Mouse (Mus musculus) forebrain, postnatal 0 days (tissue): ENCODE data around the gene Cryge. TPM values are rescaled to one million over a fixed set of nuclear protein-coding genes. Genes with fewer than 3 reads are reported as not detected.

Experiments used
- ATAC-seq: fragments of 200-750 bp; cut with Nextera tagmentation; 2 replicates; pipeline ENCODE4 v1.8.0; 2017; ENCODE audit warnings: mild to moderate bottlenecking, moderate library complexity
- DNase-seq: peaks from one replicate; pipeline ENCODE4 v3.0.0-alpha.2; 2015
- H3K27ac ChIP-seq: fragments of 300-500 bp; sonication (generic); 2 replicates; pipeline ENCODE4 v1.5.1; 2014; ENCODE audit warnings: low read depth, mild to moderate bottlenecking, antibody characterized with exemption, low read length, moderate library complexity, mixed read lengths
- H3K27me3 ChIP-seq: fragments of 300-500 bp; sonication (generic); 2 replicates; pipeline ENCODE4 v1.6.1; 2014; ENCODE audit warnings: mild to moderate bottlenecking, low read length, mixed read lengths; ENCODE audit not compliant: insufficient read depth
- H3K36me3 ChIP-seq: fragments of 300-500 bp; sonication (generic); 2 replicates; pipeline ENCODE4 v1.6.1; 2014; ENCODE audit warnings: mild to moderate bottlenecking, moderate library complexity; ENCODE audit not compliant: insufficient read depth
- H3K4me1 ChIP-seq: fragments of 300-500 bp; sonication (generic); 2 replicates; pipeline ENCODE4 v1.6.1; 2014; ENCODE audit warnings: antibody characterized with exemption; ENCODE audit not compliant: insufficient read depth
- H3K4me2 ChIP-seq: fragments of 300-500 bp; sonication (generic); 2 replicates; pipeline ENCODE4 v1.6.1; 2014; ENCODE audit warnings: low read depth, mild to moderate bottlenecking, moderate library complexity
- H3K4me3 ChIP-seq: fragments of 300-500 bp; sonication (generic); 2 replicates; pipeline ENCODE4 v1.5.1; 2014; ENCODE audit warnings: low read depth, low read length, mixed read lengths
- H3K9ac ChIP-seq: fragments of 300-500 bp; sonication (generic); 2 replicates; pipeline ENCODE4 v1.6.1; 2014; ENCODE audit warnings: mild to moderate bottlenecking
- H3K9me3 ChIP-seq: fragments of 300-500 bp; sonication (generic); 2 replicates; pipeline ENCODE4 v1.6.1; 2016; ENCODE audit warnings: low read length
- CTCF ChIP-seq: sonication (generic); IDR thresholded peaks from 2 replicates; pipeline ENCODE4 v1.5.1; 2016; ENCODE audit warnings: antibody characterized with exemption, control low read depth, low read depth
- WGBS: fragments of 180-500 bp; shearing (Covaris S2); extraction: QIAGEN DNeasy Blood & Tissue Kit; methylation state at CpG from one replicate; pipeline ENCODE4 v1.1.7; 2014; 5-methylcytosine and 5-hydroxymethylcytosine counted together
- polyA plus RNA-seq: library from polyadenylated mRNA; unstranded; fragments of >200 nt; fragmentation: Nextera tagmentation; extraction: Ambion mirVana; gene quantifications from 2 replicates; pipeline ENCODE4 v1.2.1, GENCODE M21; 2015
- total RNA-seq: library from RNA; depleted of rRNA; stranded (reverse); fragments of >200 nt; gene quantifications from 2 replicates; pipeline ENCODE4 v1.2.3, GENCODE M21; 2014

Gene Cryge
- total and polyA plus RNA-seq, 2 experiments from 2014 or later = not detected

DNA sequence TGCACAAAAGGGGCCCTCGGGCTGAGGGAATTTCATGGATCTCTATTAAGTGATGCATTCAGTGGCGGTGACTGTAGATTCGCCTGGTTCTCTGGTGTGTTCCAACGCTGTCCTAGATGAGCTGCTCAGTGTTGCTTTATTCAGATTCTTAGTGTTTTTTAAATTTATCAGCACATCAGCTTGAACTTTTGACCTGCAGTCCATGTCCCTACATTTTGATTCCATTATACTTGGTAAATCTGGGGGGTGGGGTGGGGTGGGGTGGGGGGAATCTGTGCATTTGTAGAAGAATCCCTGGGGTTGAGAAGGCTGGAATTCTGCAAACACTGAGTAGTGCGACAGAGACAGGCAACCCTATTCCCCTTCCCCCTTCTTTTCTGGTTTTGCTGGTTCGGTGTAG is 22.6 kb upstream of the Cryge start, which contains the start of gene Crygc:
Gene Crygc (minus strand): TSS at position 101 of the 400 bp plus-strand sequence.
- 58% methylated on average over 6 of the region's 6 CpGs for WGBS
- TF ChIP-seq CTCF = no peak

DNA sequence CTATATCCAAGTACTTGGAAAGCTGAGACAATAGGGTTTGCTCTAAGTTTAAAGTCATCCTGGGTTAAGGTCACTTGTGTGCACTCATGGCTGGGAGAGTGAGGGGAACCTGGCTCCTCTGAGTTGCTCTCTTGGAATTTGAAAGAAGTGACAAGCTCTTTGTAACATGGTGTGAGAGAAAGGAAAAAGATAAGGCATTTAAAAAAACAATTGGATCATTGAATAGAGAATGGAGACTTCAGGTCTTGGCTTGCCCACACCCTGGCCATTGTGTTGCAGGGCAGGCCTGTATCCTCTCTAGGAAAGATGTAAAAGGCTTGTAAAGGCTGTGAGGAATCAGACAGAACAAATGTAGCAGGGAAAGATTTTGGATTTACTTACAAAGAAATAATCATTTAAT is 16.9 kb upstream of the Cryge start:
- no peak for DNase-seq
- no peaks in the 10 kb centered on the region for H3K9me3 ChIP-seq
- H3K4me1 ChIP-seq = no peaks in the 10 kb centered on the region
- no peak overlapping the region for H3K9ac ChIP-seq
- no peak overlapping the region for H3K4me2 ChIP-seq
- no peak overlapping the region for H3K27ac ChIP-seq
- ATAC-seq = no peak
- H3K4me3 ChIP-seq = no peak overlapping the region
- no peaks in the 10 kb centered on the region for H3K27me3 ChIP-seq
- H3K36me3 ChIP-seq = no peaks in the 10 kb centered on the region
- no peak for TF ChIP-seq CTCF

More for the DNA sequence above, 22.6 kb upstream of the Cryge start, which contains the start of gene Crygc:
- no peaks in the 10 kb centered on the region for H3K36me3 ChIP-seq
- ATAC-seq (no peak), DNase-seq (no peak)
- H3K4me1 ChIP-seq = no peaks in the 10 kb centered on the region
- H3K9me3 ChIP-seq = no peaks in the 10 kb centered on the region
- H3K4me2 ChIP-seq = no peak within 1 kb of the TSS
- H3K27ac ChIP-seq = no peak within 1 kb of the TSS
- H3K4me3 ChIP-seq = no peak within 1 kb of the TSS
- H3K27me3 ChIP-seq = no peaks in the 10 kb centered on the region
- no peak within 1 kb of the TSS for H3K9ac ChIP-seq

DNA sequence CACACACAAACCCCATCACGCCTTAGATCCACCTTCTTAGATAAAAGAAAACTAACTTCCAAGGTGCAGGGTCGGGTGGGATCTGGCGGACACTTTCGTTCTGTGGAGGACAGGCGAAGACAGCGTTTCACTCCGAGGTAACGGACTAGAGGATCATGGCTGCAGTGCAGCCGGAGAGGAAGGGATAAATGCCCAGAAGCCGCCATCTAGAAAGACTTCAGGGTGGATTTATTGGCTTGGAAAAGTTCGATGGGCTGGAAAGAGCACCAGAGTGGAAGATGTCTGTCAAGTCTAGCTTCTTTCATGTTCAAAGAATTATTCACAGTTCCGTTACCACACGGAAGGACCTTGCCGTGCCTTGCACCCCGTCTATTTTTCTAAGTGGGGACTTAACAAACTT is 13.3 kb upstream of the Cryge start:
- no peak overlapping the region for H3K27ac ChIP-seq
- H3K27me3 ChIP-seq = no peaks in the 10 kb centered on the region
- H3K4me3 ChIP-seq = no peak overlapping the region
- no peak for TF ChIP-seq CTCF
- no peaks in the 10 kb centered on the region for H3K9me3 ChIP-seq
- ATAC-seq (no peak), DNase-seq (no peak)
- H3K4me1 ChIP-seq = no peaks in the 10 kb centered on the region
- WGBS = 72% methylated on average over 15 of the region's 15 CpGs
- no peak overlapping the region for H3K9ac ChIP-seq
- H3K4me2 ChIP-seq = no peak overlapping the region
- H3K36me3 ChIP-seq = no peaks in the 10 kb centered on the region

DNA sequence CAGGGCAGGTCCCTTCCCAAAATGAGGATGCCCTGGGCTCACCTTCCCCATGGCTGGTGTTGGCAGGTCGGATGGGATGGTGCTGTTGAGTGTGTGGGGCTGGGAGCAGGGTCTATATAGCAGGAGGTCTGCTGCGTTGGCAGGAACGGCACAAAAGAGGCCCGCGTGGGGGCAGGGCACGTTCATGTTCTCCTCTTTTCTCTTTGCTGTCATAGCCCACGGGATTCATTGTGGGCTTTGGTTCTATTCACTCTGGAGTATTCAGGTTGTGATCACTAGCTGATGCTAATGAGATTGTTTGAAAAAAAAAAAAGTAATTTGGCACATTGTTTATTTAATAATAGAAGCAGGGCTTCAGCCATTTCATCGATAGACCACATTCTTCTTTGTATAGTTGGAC is 12.4 kb upstream of the Cryge start, which contains the start of gene Crygd:
Gene Crygd (minus strand): TSS at position 101 of the 400 bp plus-strand sequence.
- Histone ChIP-seq H3K9ac (no peak within 1 kb of the TSS), H3K4me3 (no peak within 1 kb of the TSS), H3K36me3 (no peaks in the 10 kb centered on the region), H3K9me3 (no peaks in the 10 kb centered on the region), H3K4me1 (no peaks in the 10 kb centered on the region), H3K4me2 (no peak within 1 kb of the TSS), H3K27me3 (no peaks in the 10 kb centered on the region), H3K27ac (no peak within 1 kb of the TSS)
- no peak for ATAC-seq
- WGBS = 26% methylated on average over 8 of the region's 8 CpGs
- DNase-seq = no peak
- no peak for TF ChIP-seq CTCF

DNA sequence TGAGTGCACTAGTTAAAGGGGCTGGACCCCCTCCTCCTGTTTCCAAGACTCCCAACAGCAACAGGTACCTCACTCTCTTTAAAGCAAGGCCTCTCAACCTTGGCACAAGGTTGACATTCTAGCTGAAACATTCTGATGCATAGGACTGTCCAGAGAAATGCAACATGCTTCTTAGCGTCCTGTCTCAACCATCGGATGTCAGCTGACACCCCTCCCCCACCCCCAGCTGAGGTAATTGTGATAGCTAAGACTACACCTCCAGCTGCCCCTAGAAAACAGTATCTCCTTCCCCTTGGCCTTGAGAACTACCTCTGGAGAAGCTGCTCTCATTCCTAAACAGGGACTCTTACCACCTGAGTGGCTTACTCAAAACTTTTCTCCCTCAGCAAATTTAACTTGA is 1.2 kb upstream of the Cryge start:
- 36% methylated on average over 2 of the region's 2 CpGs for WGBS
- ATAC-seq = no peak

DNA sequence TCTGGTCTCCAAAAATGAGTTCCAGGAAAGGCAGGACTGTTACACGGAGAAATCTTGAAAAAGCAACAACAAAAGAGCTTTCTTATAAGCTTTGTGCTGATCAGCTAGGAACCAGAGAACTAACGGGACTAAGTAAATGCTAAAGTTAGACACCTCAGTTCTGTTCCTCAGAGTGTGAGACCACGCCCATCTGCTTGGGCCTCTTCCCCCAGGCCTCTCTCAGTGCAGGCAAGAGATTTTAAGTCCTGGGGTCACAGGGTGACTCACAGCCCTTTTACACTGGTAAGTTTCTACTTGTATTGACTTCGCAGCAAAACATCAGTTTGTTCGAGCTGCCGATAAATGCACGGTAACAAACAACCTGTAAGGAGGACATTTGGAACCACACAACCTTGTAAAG is 747 bp upstream of the Cryge start:
- Histone ChIP-seq H3K27ac (no peak overlapping the region), H3K27me3 (no peaks in the 10 kb centered on the region), H3K9ac (no peak overlapping the region), H3K4me2 (no peak overlapping the region), H3K4me1 (no peaks in the 10 kb centered on the region), H3K36me3 (no peaks in the 10 kb centered on the region), H3K4me3 (no peak overlapping the region), H3K9me3 (no peaks in the 10 kb centered on the region)
- DNase-seq = no peak
- ATAC-seq = no peak
- 53% methylated on average over 7 of the region's 7 CpGs for WGBS
- TF ChIP-seq CTCF = no peak

More for the DNA sequence above, 1.2 kb upstream of the Cryge start:
- H3K27me3 ChIP-seq = no peaks in the 10 kb centered on the region
- H3K4me3 ChIP-seq = no peak overlapping the region
- H3K9me3 ChIP-seq = no peaks in the 10 kb centered on the region
- no peak overlapping the region for H3K4me2 ChIP-seq
- no peak overlapping the region for H3K27ac ChIP-seq
- H3K4me1 ChIP-seq = no peaks in the 10 kb centered on the region
- H3K36me3 ChIP-seq = no peaks in the 10 kb centered on the region
- H3K9ac ChIP-seq = no peak overlapping the region
- no peak for TF ChIP-seq CTCF
- no peak for DNase-seq

DNA sequence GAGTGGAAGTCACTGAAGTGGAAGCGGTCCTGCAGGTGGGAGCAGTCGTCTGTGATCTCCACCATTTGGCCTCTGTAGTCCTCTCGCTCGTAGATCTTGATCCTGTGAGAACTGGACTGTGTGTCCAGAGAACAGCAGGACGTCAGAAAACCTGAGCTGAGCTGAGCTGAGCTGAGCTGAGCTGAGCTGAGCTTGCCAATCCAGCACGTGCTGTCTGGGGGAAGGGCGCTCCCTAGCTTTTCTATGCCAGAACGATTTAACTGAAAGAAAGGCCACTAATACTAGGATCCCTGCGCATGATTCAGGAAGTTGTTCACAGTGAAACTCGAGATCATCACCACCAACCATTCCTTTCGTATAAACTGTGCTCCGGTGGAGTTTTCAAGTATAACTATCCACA is 2.2 kb downstream of the Cryge start:
- no peaks in the 10 kb centered on the region for H3K36me3 ChIP-seq
- H3K4me1 ChIP-seq = no peaks in the 10 kb centered on the region
- DNase-seq (no peak), ATAC-seq (peak; percentile 40; the same call in 1 of the 2 replicates)
- H3K27me3 ChIP-seq = no peaks in the 10 kb centered on the region
- H3K4me2 ChIP-seq = no peak overlapping the region
- no peak overlapping the region for H3K4me3 ChIP-seq
- H3K9ac ChIP-seq = no peak overlapping the region
- 61% methylated on average over 12 of the region's 12 CpGs for WGBS
- no peak overlapping the region for H3K27ac ChIP-seq
- TF ChIP-seq CTCF = no peak
- no peaks in the 10 kb centered on the region for H3K9me3 ChIP-seq
